Mouse (Mus musculus): ENCODE results near the gene Il18. TPM values are rescaled to one million over a fixed set of nuclear protein-coding genes. Genes with fewer than 3 reads are reported as not detected.

The Il18 gene
- total RNA-seq, 2 experiments from 2014 or later = 0.34 to 1.1 TPM

DNA sequence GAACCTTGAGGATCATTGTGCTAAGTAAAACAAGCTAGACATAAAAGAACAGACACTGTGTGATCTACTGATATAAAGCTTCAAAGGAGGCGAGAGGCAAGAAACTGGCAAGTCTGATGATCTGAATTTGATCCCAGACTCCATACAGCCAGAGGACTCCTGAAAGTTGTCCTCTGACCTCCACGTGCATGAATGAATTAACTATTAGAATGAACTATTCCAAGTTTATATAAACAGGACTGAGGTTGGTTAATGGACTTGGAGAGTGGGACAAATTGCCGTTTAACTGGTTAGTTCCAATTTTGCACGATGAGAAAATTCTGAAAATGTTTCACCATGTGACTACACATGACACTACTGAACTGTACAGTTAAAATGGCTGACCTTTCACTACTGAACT lies 5.7 kb upstream of the Il18 start:
- no peak for DNase-seq (ENCODE audit: low spot score in 2 of 2)

DNA sequence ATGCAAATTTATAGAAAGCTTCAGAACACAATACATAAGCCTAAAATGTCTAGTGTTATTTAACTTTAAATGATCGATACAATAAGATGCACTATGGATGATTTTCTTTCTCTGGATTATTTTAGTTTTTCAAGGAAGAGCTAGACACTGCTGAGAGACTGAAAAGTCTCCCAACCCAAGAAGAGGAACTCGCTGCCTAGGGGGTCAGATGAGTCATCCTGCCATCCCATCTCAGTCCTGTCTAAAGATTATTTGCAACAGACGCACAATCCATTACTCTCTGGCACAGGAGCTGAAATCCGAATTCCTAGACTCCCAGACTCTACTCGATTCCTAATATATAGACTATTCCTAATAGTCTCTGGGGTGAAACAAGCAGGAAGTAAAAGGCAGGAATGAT lies 2.4 kb upstream of the Il18 start:
- no peak for DNase-seq (ENCODE audit: low spot score in 2 of 2)

DNA sequence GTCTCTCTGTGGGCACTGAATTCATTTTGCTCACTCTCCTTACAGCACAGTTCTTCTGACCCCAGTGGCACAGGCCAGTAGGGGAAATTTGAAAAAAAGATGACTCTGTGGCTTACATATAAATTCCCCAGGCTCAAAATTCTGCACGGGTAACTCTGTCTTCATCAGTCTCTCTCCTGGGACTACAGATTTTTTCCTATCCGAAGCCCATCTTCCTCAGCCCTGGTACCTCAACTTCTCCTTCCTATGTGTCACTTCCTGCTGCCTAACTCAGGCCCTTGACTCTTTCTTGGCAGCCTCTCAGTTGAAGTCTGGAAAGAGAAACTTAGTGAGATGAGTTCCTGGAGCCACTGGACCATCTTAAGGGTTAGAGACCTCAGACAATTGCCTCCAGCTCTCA lies 1.1 kb upstream of the Il18 start:
- DNase-seq (ENCODE audit: low spot score in 2 of 2) = no peak

DNA sequence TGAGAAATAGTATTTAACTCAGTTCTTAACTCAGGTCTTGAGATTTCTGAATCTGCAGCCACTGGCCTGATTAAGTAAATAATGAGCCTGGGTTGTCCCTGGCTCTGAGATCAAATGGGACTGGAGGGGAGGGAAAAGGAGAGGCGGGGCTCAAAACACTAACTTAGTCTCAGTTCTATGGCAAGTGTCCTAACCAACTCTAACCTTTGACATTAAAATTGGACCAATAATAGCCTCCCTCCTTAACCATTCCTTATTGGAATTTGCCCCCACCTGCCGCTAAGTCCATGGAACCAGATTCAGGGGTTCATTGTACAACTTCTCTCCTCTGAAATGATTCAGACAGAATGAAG lies 443 bp downstream of the Il18 start, which contains the start of gene Bco2:
Gene Bco2, minus strand, starts transcription at position 88 of the 353 bp plus-strand sequence.
- no peak for DNase-seq (ENCODE audit: low spot score in 2 of 2)

DNA sequence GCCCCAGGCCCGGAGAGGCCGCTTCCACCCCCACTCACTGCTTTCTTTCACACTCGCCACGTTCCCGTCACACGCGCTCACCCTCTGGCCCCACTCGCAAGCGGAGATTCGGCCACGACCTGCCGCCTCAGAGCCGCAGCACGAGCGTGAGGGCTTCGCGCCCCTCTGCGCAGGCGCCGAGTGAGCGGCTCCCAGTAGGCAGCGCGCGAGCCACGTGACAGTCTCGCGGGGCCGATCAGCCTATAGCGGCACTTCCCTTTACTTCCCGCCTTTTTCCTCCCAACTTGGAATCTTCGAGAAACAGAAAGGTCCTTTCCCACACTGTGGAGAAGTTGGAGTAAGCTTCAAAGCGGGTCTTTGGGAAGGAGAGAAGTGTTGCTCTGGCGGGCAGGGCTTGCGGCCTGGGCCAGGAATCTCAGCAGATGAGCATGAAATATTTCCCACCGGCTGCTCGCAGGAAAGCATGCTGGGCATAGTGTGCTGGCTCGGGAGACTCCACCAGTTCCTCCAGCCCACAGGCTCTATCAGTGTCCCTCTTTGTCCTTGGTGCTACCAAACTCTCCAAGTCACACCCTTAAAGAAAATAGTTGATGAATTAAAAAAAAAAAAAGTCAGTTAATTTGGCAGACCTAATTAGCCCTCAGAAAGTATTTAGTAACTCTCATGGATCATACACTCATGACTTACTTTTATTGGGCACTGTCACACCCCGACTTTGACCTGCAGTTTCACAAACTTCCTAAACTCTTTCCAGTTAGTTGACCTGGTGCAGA lies 6.7 kb downstream of the Il18 start, which contains the start of gene Tex12:
Gene Tex12, minus strand, starts transcription at position 181 of the 773 bp plus-strand sequence.
- DNase-seq (ENCODE audit: low spot score in 2 of 2) = no peak

DNA sequence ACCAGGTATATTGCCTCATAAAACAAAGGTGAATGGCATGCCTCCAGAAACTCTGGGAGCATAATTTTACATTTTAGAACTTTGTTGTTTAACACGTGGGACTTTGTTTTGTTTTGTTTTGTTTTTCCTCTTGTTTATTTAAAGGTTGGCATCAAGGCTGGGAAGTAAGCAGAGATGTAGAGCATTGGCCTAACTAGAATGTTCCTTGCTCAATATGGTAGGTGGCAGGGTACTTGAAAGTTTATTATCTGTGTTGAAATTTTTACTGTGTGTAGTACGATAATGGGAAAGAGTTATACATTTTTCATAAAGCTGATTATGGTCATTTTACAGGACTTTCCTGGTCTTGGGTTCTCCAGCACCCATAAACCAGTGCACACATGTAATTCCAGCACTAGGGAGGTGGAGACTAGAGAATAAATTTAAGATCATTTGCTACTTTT lies 7.3 kb downstream of the Il18 start:
- DNase-seq (ENCODE audit: low spot score in 2 of 2) = no peak

DNA sequence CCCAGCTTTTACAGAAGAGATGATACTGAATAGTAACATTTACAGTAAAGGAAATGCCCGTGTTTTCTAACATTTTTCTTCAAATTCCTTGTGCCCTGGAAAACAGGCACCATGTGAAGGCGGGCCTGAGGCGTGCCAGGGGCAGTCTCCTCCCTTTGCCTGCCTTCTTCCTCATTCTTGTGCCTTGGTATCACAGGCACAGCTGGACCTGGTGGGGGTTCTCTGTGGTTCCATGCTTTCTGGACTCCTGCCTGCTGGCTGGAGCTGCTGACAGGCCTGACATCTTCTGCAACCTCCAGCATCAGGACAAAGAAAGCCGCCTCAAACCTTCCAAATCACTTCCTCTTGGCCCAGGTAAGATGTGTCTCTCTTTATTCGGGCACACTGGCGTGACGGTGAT lies 10.5 kb downstream of the Il18 start:
- DNase-seq (ENCODE audit: low spot score in 2 of 2) = no peak

DNA sequence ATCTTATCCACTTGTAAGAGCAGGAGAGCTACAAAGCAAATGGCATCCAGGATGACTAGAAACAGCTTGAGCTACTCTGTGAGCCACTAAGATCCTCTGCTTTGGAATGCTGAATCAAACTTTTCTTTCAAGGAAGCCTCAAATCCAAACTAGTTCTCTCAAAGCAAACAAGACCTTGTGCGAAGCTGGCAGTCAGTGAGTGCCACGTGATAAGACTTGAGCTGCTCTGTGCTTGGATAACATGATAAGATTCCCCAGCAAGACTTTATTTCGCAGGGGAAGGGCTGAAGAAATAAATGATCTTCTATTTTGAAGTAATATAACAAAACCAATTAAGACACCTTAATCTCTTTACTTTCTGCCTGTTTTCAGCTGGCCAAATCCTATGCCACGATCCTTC lies 11.3 kb downstream of the Il18 start:
- no peak for DNase-seq (ENCODE audit: low spot score in 2 of 2)

DNA sequence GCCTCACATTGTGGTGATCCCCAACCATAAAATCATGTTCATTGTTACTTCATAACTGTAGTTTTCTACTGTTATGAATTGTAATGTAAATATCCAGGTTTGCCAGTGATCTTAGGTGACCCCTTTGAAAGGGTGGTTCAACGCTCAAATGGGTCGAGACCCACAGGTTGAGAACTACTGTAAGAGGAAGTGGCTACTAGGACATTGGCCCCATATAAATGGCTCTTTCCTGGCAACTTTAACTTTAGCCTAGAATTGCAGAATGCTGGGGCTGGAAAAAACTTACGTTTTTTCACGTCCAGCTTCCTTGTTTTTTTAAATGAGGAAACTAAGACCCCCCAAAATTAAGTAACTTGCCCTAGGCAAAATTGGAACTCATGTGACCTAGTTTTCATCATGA lies 12.7 kb downstream of the Il18 start:
- no peak for DNase-seq (ENCODE audit: low spot score in 2 of 2)

DNA sequence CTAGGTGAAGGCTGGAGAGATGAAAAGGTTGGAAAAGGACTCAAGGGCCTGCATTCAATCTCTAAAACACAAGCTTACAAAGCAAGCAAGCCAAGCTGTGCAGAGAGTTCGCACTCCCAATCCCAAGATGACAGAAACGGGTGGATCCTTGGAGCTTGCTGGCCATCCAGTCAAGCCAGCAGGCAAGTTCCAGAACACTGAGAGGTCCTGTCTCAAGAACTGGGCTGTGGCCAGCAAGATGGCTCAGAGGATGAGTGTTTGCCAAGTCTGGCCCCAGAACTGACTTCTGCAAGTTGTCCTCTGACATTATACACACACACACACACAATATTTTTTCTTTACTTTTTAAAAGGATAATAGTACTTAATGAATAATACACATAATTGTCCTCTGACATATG lies 13.3 kb downstream of the Il18 start:
- DNase-seq (ENCODE audit: low spot score in 2 of 2) = no peak

DNA sequence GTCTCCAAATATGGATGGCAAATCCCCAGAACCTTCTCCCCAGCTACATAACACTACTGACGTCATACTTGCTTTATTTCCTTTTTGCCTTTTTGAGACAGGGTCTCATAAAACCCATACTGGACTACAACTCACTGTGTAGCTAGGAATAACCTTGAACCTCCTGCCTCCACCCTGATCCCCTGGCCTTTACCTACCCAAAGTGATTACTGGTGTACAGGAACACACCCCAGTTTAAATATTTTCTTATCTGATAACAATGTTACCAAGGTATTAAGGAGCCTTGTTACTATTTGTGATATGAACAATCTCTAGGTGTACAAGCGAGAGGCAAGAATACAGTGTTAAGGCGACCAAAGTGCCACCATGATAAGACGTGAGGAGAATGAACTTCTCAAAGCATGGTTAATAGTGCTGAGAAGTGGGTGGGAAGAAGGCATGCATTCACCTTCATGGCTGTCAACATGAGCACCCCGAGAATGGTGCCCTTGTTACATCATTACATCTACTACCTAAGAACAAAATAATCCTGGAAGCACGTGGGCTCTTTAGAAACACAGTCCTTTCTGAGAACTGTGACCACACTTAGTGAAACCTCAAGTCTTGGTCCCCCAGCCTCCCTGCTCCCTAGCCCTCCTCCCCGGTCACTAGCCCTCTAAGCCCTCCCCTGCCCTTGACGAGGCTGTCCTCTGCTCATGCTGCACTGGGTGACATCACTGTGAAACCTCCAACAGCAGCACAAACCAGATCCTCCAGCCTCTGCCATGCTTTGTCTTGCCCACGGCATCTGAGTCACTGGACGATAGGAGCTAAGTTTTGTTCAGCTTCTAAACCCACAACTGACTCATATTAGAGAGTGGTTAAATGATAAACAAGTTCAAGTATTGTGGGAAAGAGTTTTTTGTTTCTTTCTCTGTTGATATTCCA lies 15.2 kb downstream of the Il18 start:
- DNase-seq (ENCODE audit: low spot score in 2 of 2) = no peak

DNA sequence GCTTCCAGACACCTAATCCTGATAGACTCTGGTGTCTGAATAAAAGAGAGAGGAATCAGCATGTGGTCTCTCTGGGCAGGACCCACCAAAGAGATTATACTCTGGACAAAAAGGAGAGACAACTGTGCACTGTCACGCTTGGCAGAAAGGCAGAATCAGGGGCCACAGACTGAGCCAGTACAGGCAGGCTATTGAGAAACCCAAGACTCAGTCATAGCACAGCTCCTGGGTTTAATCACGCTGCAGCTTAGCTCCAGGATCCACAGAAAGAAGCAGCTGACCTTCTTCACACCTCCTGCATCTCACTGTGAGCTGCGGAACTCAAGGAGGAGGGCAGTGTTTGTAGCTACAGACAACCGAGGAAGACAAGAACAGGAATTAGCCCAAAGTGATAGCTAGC lies 25.7 kb downstream of the Il18 start:
- DNase-seq (ENCODE audit: low spot score in 2 of 2) = no peak

DNA sequence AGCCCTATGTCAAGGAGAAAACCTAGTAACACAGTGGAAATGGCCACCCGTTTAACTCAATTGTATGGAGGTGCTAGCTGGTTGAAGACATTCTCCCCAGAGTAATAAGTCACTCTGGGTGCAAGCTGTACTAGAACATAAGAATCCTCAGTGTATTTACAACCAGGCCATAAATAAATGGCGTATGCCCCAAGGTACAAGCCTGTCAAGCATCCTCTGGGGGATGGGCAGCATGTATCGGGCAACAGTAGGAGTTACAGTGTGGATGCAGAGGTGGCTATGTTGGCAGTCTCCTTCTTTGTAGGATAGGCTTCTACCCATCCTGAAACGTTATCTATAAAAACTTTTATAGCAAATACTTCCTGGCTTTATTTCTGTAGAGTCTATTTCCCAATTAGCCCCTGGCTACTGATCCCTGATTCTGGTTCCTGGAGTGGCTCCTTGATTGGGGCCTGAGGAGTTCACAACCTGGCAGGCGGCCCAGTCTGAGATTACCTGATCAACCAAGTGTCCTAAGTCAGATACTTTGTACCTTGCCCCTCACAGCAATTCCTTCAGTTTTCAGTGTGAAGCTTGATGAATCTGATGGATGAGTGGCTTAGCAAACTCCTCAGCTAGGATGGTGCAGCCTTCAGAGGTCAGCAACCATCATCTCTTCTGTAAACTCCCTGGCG lies 30.7 kb downstream of the Il18 start:
- DNase-seq (ENCODE audit: low spot score in 2 of 2) = no peak

DNA sequence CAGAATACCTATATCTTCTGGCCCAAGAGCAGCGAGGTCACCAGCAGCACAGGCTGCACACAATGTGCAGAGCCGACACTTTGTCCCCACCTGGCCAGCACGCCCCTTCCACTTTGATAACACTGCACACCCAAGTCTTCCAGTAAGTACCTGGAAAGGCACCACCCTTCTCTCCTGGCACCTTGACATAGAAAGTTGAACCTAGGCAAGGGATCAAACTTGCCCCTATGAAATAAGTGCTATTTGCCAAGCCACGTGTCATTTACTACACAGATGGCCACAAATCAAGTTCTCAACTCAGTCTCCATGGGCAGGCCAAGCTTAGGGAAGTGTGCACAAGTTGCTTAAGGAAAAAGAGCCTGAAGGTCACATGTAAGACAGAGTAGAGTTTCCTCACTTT lies 32.3 kb downstream of the Il18 start:
- no peak for DNase-seq (ENCODE audit: low spot score in 2 of 2)

DNA sequence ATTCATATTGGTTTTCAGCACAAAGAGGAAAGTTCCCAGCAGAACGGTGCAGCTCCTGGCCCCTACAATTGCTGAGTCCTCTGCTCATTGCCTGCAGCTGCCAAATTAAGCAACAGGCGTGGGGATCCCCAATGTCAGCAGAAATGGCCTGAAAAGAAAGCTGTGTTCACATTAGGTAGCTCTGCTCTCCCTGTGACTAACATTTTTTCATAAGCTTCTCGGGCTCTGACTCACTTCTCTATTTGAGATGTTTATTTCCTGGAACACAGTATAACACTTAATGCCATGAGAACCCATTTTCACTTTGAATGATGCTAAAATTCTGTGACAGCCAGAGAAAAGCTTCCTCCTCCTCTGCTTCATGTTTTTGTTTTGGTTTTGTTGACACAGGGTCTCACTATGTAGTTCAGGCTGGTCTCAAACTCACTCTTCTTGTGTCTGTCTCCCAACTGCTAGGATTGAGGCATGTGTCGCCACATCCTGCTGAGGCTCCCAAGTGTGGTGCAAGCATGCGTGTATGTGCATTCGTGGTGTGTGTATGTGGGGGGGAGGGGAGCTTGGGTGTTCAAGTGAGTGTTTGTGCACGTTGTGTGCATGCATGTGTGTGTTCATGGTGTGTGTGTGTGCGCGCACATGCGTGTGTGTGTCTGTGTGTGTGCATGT lies 36.4 kb downstream of the Il18 start:
- no peak for DNase-seq (ENCODE audit: low spot score in 2 of 2)

DNA sequence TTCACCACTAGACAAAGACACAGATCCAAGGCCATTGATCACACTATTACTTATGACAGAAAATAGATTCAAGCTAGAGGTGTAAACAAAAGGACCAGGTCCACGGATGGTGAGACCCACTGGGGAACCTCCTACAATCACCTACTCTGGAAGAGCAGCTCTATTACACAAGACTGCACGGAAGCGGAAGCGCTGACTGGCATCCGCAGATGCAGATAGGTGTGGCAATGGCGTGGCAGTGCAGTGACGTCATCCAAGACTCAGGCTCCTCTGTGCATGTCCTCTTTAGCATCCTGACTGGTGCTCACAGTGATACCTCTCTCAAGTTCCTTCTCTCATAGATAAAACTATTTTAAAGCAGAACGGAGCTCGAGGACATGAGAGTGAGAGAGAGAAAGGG lies 38.3 kb downstream of the Il18 start:
- no peak for DNase-seq (ENCODE audit: low spot score in 2 of 2)

DNA sequence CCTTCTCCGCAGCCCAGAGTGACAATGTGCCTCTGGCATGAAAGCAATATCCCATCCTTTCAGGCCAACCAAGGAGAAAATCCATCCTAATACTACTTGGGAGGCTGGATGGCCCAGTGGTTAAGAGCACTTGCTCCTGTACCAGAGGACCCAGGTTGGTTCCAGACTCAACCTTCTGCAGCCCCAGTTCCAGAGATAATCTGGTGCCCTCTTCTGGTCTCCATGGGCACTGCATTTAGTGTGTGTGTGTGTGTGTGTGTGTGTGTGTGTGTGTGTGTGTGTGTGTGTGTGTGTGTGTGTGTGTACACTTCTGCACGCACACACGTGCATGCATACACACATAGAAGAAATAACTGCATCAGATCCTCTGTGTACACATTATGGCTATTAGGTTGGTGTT lies 38.9 kb downstream of the Il18 start:
- no peak for DNase-seq (ENCODE audit: low spot score in 2 of 2)

DNA sequence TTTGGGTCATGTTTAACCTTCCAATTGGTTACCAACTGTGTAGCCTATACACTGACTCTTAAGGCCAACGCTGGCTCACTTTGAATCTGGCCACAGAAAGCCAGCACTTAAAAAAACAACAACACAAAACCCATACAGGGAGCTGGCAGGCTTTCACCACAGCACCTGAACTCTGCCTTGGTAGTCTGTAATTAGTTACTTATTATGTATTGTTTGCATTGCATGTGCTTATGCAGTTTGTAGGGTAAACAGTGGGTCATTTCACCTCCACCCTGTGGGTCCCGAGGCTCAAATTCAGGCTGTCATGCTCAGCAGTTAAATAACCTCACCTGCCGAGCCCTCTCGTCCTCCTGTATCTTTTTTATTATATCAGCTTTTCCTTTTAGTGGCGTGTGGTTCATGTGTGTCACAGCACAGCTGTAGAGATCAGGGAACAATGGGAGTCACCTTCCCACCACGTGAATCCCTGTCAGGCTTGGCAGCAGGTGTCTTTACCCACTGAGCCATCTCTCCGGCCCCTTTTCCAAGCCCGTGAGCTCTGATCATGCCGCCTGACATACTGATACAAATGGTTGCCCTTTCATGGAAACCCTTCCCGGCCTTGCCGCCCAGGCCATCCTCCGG lies 40.3 kb downstream of the Il18 start:
- DNase-seq (ENCODE audit: low spot score in 2 of 2) = no peak

DNA sequence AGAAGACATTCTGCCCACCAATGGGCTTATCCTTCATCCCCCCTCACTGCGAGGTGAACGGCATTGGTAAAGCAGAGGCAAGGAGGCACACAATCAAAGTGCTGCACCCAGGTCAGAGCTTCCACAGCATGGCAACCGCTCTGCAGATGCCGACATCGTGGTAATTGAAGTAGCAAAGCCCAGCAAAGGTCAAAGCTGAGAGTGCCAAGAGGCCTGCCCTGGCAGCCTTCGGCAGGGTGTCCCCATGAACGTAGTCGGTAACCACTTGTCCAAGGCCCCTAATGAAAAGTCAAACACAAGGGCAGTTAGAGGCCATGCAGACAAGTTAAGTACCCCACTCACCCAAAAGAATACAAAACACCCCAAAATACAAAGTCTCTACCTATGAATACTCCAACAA lies 42.3 kb downstream of the Il18 start:
- DNase-seq (ENCODE audit: low spot score in 2 of 2) = no peak

DNA sequence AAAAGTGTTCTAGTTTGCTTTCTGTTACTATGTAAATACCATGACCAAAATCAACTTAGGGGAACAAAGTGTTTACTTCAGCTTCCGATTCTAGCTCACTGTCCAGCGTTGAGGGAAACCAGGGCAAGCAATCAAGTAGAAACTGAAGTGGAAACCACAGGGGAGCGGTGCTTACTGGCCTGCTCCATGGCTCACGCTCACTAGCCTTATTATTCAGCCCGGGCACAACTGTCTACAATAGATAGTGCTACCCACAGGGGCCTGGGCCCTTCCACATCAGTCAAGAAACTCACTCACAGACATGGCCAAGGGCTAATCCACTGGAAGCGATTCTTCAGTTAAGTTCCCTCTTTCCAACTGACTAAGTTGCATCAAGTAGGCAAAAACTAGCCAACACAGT lies 46.9 kb downstream of the Il18 start:
- DNase-seq (ENCODE audit: low spot score in 2 of 2) = no peak

Data from gastrocnemius, postnatal 4 days (tissue).